Mouse (Mus musculus) thymus, adult 18-20 months (tissue): ENCODE results near the gene Tmem42.
A peak's percentile ranks its signal among the peaks of the same experiment; 100 is the strongest.

ENCODE experiments used
- DNase-seq, 2 experiments: peaks; one replicate each; pipeline ENCODE4 v3.0.0; 2022; ENCODE audit warnings: mixed read lengths in 2 of 2

Gene Tmem42

DNA sequence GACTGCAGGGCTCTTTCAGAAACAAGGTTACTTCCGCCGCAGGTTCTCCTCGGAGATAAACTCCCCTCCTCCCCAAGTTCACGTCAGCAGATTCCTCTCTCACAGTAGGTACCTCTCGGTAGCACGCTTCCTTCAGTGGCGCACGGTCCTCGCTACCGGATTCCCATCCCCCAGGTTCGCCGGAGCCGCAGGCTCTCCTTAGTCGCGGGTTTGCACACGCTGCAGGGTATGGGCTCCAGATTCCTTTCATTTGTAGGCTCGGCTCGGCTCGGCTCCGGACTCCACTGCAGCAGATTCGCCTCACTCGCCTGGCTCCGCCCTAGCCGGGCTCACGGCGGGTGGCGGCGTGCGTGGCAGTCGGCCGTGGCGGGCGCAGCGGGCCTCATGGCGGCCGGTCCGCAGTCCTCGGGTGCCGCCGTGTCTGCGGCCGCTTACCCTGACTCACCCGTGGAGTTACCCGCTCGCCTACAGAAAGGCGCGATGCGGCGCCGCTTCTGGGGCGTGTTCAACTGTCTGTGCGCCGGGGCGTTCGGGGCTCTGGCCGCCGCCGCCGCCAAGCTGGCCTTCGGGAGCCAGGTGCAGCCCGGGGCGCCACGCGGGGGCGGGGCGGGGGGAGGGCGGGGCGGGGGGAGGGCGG lies at the start of gene Tmem42:
Gene Tmem42 (plus strand): TSS at position 332 of the 637 bp plus-strand sequence.
- DNase-seq = peak; percentile 71 to 85

DNA sequence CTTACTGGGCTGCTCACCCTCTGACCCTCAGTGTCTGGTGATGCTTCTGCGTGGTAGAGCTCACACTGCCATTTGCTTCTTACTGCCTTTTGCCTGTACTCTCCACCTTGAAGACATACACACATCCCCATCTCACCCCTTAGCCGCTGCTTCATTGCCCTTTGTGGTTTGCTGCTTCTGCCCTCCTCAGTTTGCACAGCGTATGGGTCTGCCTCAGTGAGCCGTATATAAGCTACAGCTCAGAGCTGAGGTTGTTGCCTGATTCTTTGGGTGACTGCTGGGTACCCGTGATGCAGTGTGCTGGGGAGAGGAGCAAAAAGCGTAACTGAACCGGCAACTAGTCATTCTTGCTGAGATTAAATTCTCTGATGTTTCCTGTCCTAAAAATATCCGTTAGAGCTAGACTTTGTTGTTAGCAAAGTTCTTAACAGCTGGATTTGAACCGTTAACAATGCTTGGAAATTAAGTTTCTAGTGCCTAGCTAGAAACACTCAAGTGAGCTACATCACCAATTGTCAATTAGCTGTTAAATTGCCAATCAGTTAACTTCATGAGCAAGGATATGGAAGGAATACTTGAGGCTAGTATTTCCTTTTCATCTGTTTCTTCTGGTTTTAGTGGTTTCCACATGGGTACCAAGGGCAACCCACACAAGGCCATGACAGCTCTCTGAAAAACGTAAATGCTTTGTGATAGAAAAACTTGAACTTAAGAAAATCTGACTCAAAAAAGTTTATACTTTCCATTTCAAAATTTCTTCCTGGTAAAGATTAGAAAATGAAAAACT lies 22.5 kb upstream of the Tmem42 start:
- DNase-seq = no peak

DNA sequence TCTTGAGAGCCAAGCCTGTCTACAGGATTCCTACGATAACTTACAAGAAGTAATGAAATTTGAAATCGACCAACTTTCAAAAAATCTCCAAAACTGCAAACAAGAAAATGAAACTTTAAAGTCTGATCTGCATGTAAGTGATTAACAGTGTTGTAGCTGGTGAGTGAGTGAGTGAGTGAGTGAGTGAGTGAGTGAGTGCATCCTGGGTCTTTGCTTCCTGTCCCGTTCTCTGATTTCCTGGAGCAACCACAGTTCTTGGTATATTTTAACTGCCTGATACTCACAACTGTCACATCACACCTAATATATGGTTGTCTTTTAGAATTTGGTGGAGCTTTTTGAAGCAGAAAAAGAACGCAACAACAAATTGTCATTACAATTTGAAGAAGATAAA lies 21.9 kb upstream of the Tmem42 start:
- no peak for DNase-seq

DNA sequence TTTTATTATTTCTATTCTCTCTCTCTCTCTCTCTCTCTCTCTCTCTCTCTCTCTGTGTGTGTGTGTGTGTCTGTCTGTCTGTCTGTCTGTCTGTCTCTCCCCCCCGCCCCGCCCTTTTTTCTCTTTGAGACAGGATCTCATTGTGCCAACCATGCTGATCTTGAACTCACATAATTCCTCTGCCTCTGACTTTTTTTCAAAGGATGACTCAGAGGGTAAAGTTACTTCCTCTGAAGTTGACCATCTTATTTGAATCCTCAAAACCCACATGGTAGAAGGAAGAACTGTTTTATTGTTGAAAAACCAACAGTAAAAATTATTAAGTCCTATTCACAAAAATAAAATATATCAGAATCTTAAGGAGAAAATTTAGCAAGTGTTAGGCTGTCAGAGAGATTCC lies 16.4 kb upstream of the Tmem42 start:
- no peak for DNase-seq

DNA sequence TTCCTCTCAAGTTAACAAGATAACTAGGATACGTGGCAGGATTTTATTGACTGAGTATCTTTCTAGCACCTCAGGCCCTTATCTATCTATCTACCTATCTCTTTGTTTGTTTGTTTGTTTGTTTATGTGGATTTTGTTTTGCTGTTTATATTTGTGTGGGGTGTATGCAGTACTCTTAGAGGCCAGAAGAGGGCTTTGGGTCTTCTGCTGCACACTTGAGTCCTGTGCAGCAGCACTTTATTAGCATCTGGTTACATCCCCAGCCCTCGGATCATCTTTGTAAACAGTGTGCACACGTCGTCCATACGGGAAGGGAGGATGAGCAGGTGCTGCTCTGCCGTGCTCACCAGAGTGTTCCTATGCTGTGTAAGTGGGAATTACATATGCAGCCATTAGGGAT lies 15.1 kb upstream of the Tmem42 start:
- no peak for DNase-seq

DNA sequence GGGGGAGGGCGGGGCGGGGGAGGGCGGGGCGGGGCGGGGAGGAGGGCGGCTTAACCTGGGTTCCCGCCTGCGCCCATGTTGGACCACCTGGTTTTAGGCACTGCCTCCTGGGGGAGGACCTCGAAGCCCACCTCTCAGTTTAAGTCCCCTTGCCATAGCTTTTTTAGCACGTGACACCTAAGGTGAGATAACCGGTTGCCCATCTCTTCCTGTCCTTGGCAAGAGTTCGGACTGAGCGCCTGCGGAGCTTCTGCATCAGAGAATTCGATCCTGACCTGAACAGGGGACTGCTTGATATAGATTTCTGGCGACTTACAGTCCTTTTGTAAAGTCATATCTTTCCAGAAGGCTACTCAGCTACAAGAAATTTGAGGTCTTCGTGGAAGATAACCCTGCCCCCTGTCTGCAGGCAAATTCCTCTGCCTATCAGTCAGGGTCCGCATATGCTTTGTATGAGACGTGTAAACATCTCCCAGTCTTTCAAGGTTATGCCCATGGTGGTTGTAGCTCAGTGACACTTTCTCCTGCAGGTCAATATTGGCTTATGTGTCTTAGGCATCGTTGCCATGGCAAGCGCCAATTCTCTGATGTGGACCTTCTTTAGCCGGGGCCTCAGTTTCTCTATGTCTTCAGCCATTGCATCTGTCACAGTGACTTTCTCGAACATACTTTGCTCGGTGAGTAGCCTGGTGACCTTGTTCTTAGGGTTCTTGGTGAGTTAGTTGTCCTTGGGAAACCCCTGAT lies 682 bp downstream of the Tmem42 start:
- DNase-seq = peak in 1 of 2 experiments; percentile 54

DNA sequence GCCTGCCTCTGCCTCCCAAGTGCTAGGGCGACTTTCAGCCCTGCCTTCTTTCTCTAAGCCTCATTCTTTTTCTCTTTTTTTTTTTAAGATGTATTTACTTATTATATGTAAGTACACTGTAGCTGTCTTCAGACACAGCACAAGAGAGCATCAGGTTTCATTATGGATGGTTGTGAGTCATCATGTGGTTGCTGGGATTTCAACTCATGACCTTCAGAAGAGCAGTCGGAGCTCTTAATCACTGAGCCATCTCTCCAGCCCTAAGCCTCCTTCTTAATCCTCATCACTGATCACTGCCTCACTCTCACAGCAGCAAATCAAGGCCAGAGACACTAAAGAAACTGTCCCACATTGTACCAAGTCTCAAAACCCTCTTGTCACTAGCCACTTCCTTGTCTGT lies 3.1 kb downstream of the Tmem42 start:
- no peak for DNase-seq

DNA sequence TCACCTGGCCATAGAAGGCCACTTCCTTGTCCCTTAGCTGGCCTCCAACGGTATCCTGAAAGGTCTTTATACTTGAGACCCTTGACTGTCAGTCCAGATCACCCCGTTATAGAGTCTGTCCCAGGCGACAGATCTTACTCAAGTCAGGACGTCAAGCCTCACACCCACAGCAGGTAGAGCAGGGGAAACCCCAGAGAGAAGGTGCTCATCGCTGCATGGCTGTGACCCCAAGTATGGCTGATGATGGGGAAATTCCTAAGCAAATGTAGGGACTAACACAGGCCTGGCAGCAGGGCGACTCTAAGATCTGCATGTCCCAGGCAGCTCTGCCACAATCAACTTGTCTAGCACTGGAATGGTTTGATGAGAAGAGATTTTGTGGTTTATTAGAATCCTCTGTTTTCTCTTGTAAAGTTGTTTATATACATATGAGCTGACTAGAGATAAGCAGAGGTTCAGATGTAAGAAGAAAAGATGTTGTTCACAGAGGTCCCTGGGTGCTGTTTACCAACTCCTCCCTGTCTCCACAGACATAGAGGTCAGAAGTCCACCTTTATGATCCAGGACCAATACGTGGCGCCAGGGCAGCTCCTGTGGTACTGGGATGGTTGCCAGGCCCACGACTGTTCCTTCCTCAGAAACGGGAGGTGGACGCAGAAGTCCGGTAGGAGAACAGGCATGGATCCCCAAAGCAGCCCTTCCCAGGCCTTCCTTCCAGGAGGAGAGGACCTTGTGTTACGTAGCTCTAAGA lies 10.5 kb downstream of the Tmem42 start:
- DNase-seq = no peak

DNA sequence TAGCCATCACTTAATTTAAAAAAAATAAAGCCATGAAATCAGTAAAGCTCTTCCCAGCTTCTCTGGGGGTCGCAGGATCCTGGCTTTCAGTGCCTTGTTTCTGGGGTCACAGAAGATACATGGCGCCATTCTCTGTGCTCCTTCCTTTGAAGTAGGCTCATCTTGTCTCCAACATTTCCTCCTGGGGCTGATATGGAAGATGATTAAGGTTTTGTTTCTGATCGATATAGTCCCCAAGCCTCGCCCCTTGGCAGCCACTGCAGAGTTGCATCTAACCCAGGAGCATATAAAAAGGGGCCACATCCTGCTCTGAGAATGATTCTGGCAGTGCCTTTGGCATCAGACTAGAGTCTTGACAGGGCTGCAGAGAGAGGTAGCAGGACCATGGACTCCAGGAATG lies 13.3 kb downstream of the Tmem42 start, which contains the start of gene Tgm4:
Gene Tgm4 (plus strand): TSS at position 301 of the 400 bp plus-strand sequence.
- no peak for DNase-seq

DNA sequence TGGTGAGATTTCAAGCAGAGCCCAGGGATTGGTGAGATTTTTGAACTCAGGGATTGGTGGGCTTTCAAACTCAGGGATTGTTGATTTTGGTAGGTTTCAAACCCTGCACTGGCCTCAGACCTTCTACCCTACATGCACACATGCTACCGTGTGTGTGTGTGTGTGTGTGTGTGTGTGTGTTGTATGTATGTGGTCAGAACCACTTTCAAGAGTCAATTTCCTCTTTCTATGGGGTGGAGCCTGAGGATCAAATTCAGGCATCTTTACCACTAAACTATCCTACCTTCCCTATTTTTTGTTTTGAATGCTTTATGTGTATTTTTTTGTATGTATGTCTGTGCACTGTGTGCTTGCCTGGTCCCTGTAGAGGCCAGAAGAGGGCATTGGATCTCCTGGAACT lies 26.5 kb downstream of the Tmem42 start:
- DNase-seq = no peak

DNA sequence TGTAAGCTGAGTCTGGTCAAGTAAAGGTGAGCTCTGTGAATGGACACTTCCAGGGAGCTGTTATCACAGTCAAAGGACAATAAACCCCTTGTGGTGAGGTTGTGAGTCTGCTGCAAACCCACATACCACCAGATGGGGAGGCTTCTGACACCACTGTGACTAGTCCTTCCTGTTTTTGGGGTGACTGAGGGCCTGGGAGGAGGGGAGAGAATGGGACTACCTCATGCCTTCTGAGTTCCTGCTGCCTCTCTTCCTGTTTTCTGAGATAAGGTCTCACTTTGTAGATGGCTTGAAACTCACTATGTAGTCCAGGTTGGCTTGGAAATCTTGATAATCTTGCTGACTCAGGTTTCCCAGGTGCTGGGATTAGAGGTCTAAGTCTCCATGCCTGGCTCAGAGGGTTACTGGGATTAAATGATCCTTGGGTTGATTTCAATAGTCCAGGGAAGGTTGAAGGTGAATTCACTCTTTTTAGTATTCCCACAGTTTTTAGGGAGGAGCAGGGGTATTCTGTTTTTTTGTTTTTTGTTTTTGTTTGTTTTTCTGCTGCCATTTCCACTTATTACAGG lies 37.7 kb downstream of the Tmem42 start:
- peak; percentile 3 to 25 for DNase-seq

DNA sequence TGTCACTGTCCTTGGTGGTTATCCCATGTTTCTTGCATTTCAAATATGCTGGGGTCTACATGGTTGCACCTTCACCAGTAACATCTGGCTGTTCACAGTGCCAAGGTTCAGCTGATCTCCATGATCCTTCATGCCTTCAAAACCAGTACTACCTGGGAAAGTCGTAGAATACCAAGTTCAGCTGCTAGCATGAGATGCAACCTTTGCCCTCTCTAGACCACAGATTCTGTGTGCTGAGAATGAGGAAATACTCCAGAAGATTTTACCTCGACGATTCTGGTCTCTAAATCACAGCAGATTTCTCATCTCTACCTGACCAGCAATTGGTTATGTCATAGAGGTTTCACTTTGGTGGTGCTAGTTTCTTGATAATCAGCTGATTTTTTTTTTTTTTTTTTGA lies 39.0 kb downstream of the Tmem42 start:
- DNase-seq = no peak
